Mouse (Mus musculus) adrenal gland, adult 2 months (tissue): ENCODE results near the gene Btbd9. TPM values are rescaled to one million over a fixed set of nuclear protein-coding genes. Genes with fewer than 3 reads are reported as not detected.

ENCODE experiments used
- DNase-seq: peaks from one replicate; pipeline ENCODE4 v3.0.0; 2021
- polyA plus RNA-seq: library from polyadenylated mRNA; depleted of rRNA; stranded (reverse); fragments of >200 nt; gene quantifications from 2 replicates; pipeline ENCODE4 v1.2.3, GENCODE M21; 2012
- total RNA-seq, 2 experiments: library from RNA; stranded (reverse); gene quantifications; 2 replicates each; pipeline ENCODE4 v1.2.3; 2021

Gene Btbd9
- total and polyA plus RNA-seq, 3 experiments, result 16.5 to 48.5 (median 32.7) TPM

- DNase-seq, result no peak
Observed at GRCm38 (mm10) chr17:30336280-30336679, 240.0 kb downstream of the Btbd9 start.

- DNase-seq, result no peak
Observed at GRCm38 (mm10) chr17:30335746-30336145, 240.5 kb downstream of the Btbd9 start.

GRCm38 (mm10) chr17:30334257-30334656 is 242.0 kb downstream of the Btbd9 start:
- DNase-seq, result no peak

GRCm38 (mm10) chr17:30333136-30333535 is 243.2 kb downstream of the Btbd9 start:
- no peak for DNase-seq

- no peak for DNase-seq
Observed at GRCm38 (mm10) chr17:30331380-30331779, 244.9 kb downstream of the Btbd9 start.

- no peak for DNase-seq
Observed at GRCm38 (mm10) chr17:30329531-30329930, 246.8 kb downstream of the Btbd9 start.

- DNase-seq, result no peak
Observed at GRCm38 (mm10) chr17:30328924-30329323, 247.4 kb downstream of the Btbd9 start.

GRCm38 (mm10) chr17:30326906-30327305 is 249.4 kb downstream of the Btbd9 start:
- no peak for DNase-seq

- DNase-seq, result no peak
Observed at GRCm38 (mm10) chr17:30320301-30320700, 256.0 kb downstream of the Btbd9 start.

GRCm38 (mm10) chr17:30312688-30313087 is 263.6 kb downstream of the Btbd9 start:
- no peak for DNase-seq

GRCm38 (mm10) chr17:30309627-30310026 is 266.7 kb downstream of the Btbd9 start:
- no peak for DNase-seq

- DNase-seq, result no peak
Observed at GRCm38 (mm10) chr17:30308889-30309288, 267.4 kb downstream of the Btbd9 start.

GRCm38 (mm10) chr17:30308317-30308716 is 268.0 kb downstream of the Btbd9 start:
- no peak for DNase-seq

GRCm38 (mm10) chr17:30307168-30307567 is 269.1 kb downstream of the Btbd9 start:
- DNase-seq, result no peak

GRCm38 (mm10) chr17:30304766-30305165 is 271.5 kb downstream of the Btbd9 start:
- no peak for DNase-seq

GRCm38 (mm10) chr17:30301338-30301737 is 274.9 kb downstream of the Btbd9 start:
- no peak for DNase-seq

GRCm38 (mm10) chr17:30297432-30297831 is 278.9 kb downstream of the Btbd9 start:
- no peak for DNase-seq

GRCm38 (mm10) chr17:30296069-30296468 is 280.2 kb downstream of the Btbd9 start:
- no peak for DNase-seq

GRCm38 (mm10) chr17:30292666-30293065 is 283.6 kb downstream of the Btbd9 start:
- DNase-seq, result no peak

- no peak for DNase-seq
Observed at GRCm38 (mm10) chr17:30285641-30286040, 290.6 kb downstream of the Btbd9 start.

GRCm38 (mm10) chr17:30283460-30284050 is 292.7 kb downstream of the Btbd9 start:
- DNase-seq, result no peak

- DNase-seq, result no peak
Observed at GRCm38 (mm10) chr17:30283001-30283400, 293.3 kb downstream of the Btbd9 start.

- no peak for DNase-seq
Observed at GRCm38 (mm10) chr17:30280323-30281118, 295.8 kb downstream of the Btbd9 start.

- no peak for DNase-seq
Observed at GRCm38 (mm10) chr17:30279684-30280083, 296.6 kb downstream of the Btbd9 start.
